Mouse (Mus musculus) regulatory T cell (primary cell): ENCODE results near the gene Slc25a29.

Experiments
- in situ Hi-C: fragments of 300-600 bp; cut with MboI, MseI; formaldehyde crosslinking; loops from one replicate; pipeline ENCODE4 v1.15.1; 2025; ENCODE audit warnings: high pct_unique_total_duplicates

Gene Slc25a29

GRCm38 (mm10) chr12:108834337-108834736 is 1.3 kb downstream of the Slc25a29 start:
- in situ Hi-C loops = no loop called here

- in situ Hi-C loops = no loop called here
Observed at GRCm38 (mm10) chr12:108833408-108833807, 2.3 kb downstream of the Slc25a29 start.

- in situ Hi-C loops = no loop called here
Observed at GRCm38 (mm10) chr12:108832851-108833250, 2.8 kb downstream of the Slc25a29 start.

- in situ Hi-C loops = no loop called here
Observed at GRCm38 (mm10) chr12:108831966-108832643, 3.6 kb downstream of the Slc25a29 start.

GRCm38 (mm10) chr12:108830358-108830757 is 5.3 kb downstream of the Slc25a29 start:
- in situ Hi-C loops = no loop called here

- in situ Hi-C loops = no loop called here
Observed at GRCm38 (mm10) chr12:108829636-108830035, 6.0 kb downstream of the Slc25a29 start.

GRCm38 (mm10) chr12:108827641-108828040 is 8.0 kb downstream of the Slc25a29 start:
- in situ Hi-C loops = no loop called here

GRCm38 (mm10) chr12:108826958-108827535 is 8.6 kb downstream of the Slc25a29 start:
- in situ Hi-C loops = no loop called here

- in situ Hi-C loops = no loop called here
Observed at GRCm38 (mm10) chr12:108826282-108826957, 9.3 kb downstream of the Slc25a29 start.

GRCm38 (mm10) chr12:108825561-108826224 is 10.0 kb downstream of the Slc25a29 start:
- in situ Hi-C loops = no loop called here

GRCm38 (mm10) chr12:108824225-108824874 is 11.3 kb downstream of the Slc25a29 start:
- in situ Hi-C loops = loop anchor here (25.0 kb wide), 1 partner anchor 637 kb away; the partner anchor contains the start of genes Ccnk and Setd3

GRCm38 (mm10) chr12:108823036-108823435 is 12.6 kb downstream of the Slc25a29 start:
- in situ Hi-C loops = loop anchor here (25.0 kb wide), 1 partner anchor 636 kb away; the partner anchor contains the start of genes Ccnk and Setd3

GRCm38 (mm10) chr12:108820461-108820860 is 15.2 kb downstream of the Slc25a29 start:
- in situ Hi-C loops = loop anchor here (25.0 kb wide), 1 partner anchor 633 kb away; the partner anchor contains the start of genes Ccnk and Setd3

GRCm38 (mm10) chr12:108816569-108816968 is 19.1 kb downstream of the Slc25a29 start:
- in situ Hi-C loops = loop anchor here (25.0 kb wide), 1 partner anchor 629 kb away; the partner anchor contains the start of genes Ccnk and Setd3

- in situ Hi-C loops = loop anchor here (25.0 kb wide), 1 partner anchor 627 kb away; the partner anchor contains the start of genes Ccnk and Setd3
Observed at GRCm38 (mm10) chr12:108814470-108814869, 21.2 kb downstream of the Slc25a29 start.

- in situ Hi-C loops = loop anchor here (25.0 kb wide), 1 partner anchor 625 kb away; the partner anchor contains the start of genes Ccnk and Setd3
Observed at GRCm38 (mm10) chr12:108812463-108812862, 23.2 kb downstream of the Slc25a29 start.

GRCm38 (mm10) chr12:108811133-108811532 is 24.6 kb downstream of the Slc25a29 start:
- in situ Hi-C loops = loop anchor here (25.0 kb wide), 1 partner anchor 624 kb away; the partner anchor contains the start of genes Ccnk and Setd3

- in situ Hi-C loops = loop anchor here (25.0 kb wide), 1 partner anchor 623 kb away; the partner anchor contains the start of genes Ccnk and Setd3
Observed at GRCm38 (mm10) chr12:108810309-108810708, 25.4 kb downstream of the Slc25a29 start.

- in situ Hi-C loops = loop anchor here (5.0 to 25.0 kb wide), 2 partner anchors 78 to 622 kb away; partner anchors contain the start of genes Ccnk and Setd3
Observed at GRCm38 (mm10) chr12:108809771-108810170, 25.9 kb downstream of the Slc25a29 start.

- in situ Hi-C loops = loop anchor here (5.0 to 25.0 kb wide), 2 partner anchors 79 to 621 kb away; partner anchors contain the start of genes Ccnk and Setd3
Observed at GRCm38 (mm10) chr12:108808465-108808864, 27.2 kb downstream of the Slc25a29 start.
